Mouse (Mus musculus): ENCODE results near the gene Gm37240. TPM values are rescaled to one million over a fixed set of nuclear protein-coding genes. Genes with fewer than 3 reads are reported as not detected.

The Gm37240 gene
- polyA plus RNA-seq, 1 experiment, result not detected

DNA sequence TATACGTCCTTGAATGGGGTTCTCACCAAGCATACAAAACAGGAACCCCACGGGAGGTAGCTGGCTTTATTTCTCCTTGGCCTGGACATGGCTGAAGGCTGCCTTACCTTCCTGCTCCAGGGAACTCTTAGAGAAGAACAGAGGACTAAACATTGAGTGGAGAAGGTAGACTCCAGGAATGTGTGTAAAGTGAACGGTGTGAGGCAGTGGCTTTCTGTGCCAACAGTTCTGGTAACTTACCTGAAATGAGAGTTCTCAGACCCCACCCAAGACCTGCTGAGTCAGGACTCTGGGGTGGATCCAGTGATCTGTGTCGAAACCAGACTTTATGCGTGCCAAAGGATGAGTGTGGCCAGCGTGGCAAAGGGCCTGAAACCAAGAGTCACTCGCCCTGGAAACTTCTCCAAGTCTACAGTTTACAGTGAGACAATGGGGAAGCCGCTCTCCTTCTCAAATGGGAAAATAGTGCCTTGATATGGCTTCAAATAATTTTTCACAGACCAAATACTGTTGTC, 1240.9 kb downstream of the Gm37240 start:
- no peak for TF ChIP-seq GATA1 (IDR thresholded peaks at IDR 0.05; ENCODE audit: low read length)

GRCm38 (mm10) chr3:84646007-84646290, 1241.4 kb downstream of the Gm37240 start:
- TF ChIP-seq GATA1 (IDR thresholded peaks at IDR 0.05; ENCODE audit: low read length), result no peak

- TF ChIP-seq GATA1 (IDR thresholded peaks at IDR 0.05; ENCODE audit: low read length), result no peak
These were observed 1241.9 kb downstream of the Gm37240 start for GRCm38 (mm10) chr3:84645156-84646006.

DNA sequence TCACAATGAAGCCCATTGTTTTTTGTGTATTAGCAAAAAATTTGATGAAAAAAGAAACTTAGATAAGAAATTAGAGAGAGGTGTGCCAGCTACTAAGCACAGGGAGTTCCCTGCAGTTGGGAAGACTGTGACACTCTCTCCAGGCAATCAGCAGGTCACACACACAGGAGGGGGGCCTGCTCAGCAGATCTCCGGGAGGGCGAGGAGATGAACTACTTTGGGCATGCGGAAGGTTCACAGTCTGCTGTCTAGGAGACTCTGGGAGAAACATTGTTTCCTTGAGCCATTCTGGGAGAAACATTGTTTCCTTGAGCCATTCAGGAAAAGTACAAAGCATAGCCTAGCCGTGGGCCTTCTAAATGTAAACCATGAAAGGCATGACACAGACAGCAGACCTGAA, 1244.4 kb downstream of the Gm37240 start:
- no peak for TF ChIP-seq GATA1 (IDR thresholded peaks at IDR 0.05; ENCODE audit: low read length)

- TF ChIP-seq GATA1 (IDR thresholded peaks at IDR 0.05; ENCODE audit: low read length), result no peak
These were observed 1245.9 kb downstream of the Gm37240 start for GRCm38 (mm10) chr3:84641391-84641790.

- TF ChIP-seq GATA1 (IDR thresholded peaks at IDR 0.05; ENCODE audit: low read length), result no peak
These were observed 1246.8 kb downstream of the Gm37240 start for GRCm38 (mm10) chr3:84640536-84640935.

GRCm38 (mm10) chr3:84639767-84640500, 1247.4 kb downstream of the Gm37240 start:
- no peak for TF ChIP-seq GATA1 (IDR thresholded peaks at IDR 0.05; ENCODE audit: low read length)

- TF ChIP-seq GATA1 (IDR thresholded peaks at IDR 0.05; ENCODE audit: low read length), result no peak
These were observed 1248.5 kb downstream of the Gm37240 start for GRCm38 (mm10) chr3:84638858-84639257.

DNA sequence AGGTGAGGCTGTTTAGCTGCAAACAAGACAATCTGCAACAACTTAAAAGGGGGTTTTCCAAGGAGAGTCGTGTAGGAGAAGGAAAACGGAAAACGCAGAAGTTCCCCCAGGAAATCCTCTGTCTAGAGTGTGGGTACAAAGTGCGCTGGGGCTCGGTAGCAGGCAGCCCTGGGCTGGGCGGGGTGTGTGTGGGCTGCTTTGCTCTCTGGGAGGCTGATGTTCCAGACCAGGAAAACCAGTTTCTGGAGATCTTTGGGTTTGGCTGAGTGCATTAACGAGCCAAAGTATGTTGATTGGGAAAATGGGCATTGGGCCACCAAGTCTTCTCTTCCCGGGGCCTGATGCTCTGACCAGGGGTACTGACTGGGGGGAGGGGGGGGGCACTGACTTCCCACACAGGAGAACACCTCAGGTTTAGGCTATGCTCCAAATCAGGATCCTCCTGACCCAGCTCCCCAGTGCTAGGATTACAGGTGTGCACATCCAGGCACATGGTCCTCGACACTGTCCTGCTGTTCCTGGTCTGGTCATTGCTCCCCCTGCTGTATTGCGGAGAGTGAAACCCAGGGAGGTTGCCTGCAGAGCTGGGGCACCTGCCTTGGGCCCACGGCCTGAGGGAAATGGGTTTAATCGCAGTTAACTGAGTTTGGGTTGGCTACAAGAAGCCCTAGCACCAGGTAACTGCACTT, 1249.3 kb downstream of the Gm37240 start:
- no peak for TF ChIP-seq GATA1 (IDR thresholded peaks at IDR 0.05; ENCODE audit: low read length)

DNA sequence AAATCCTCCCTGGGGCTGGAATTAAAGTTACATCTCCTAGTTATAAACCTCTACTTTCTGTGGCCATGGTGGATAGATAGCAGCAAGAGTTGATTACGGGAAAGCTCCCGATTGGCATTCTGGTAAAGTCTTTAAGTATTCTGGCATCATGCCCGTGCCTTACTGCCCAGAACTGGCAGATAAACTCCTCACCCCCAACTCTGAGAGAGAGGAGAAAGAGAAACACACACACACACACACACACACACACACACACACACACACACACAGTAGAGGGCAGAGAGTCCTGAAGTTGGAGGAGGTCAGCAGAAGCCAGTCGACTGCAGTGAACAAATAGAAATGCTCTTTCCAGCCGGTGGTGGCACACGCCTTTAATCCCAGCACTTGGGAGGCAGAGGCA, 1250.2 kb downstream of the Gm37240 start:
- TF ChIP-seq GATA1 (IDR thresholded peaks at IDR 0.05; ENCODE audit: low read length), result no peak

- TF ChIP-seq GATA1 (IDR thresholded peaks at IDR 0.05; ENCODE audit: low read length), result no peak
These were observed 1255.7 kb downstream of the Gm37240 start for GRCm38 (mm10) chr3:84631586-84631985.

GRCm38 (mm10) chr3:84622026-84622425, 1265.3 kb downstream of the Gm37240 start:
- TF ChIP-seq GATA1 (IDR thresholded peaks at IDR 0.05; ENCODE audit: low read length), result no peak

- TF ChIP-seq GATA1 (IDR thresholded peaks at IDR 0.05; ENCODE audit: low read length), result no peak
These were observed 1267.6 kb downstream of the Gm37240 start for GRCm38 (mm10) chr3:84619725-84620124.

GRCm38 (mm10) chr3:84619056-84619455, 1268.3 kb downstream of the Gm37240 start:
- TF ChIP-seq GATA1 (IDR thresholded peaks at IDR 0.05; ENCODE audit: low read length), result no peak

- TF ChIP-seq GATA1 (IDR thresholded peaks at IDR 0.05; ENCODE audit: low read length), result no peak
These were observed 1268.7 kb downstream of the Gm37240 start for GRCm38 (mm10) chr3:84618627-84619026.

DNA sequence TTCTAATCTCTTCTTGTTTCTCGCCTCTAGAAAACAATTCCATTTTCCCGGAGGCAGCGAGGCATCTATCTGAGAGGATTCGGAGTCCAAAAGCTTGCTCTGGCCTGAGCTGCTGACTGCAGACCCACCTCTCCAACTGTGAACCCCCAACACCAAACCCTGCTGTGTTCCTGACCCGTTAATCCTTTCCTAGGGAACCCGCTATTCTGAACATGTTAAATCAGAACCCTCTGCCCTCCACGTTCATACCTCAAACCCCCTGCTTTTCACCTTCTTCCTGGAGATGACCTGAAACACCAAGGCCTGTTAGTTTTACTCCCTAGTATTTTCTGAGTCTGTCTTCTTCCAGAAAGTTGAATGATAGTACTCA, 1271.5 kb downstream of the Gm37240 start:
- no peak for TF ChIP-seq GATA1 (IDR thresholded peaks at IDR 0.05; ENCODE audit: low read length)

Measured in G1E-ER4 (cell line).